Mouse (Mus musculus) intestine, postnatal 0 days (tissue): ENCODE results near the gene Lrch3. TPM values are rescaled to one million over a fixed set of nuclear protein-coding genes. Genes with fewer than 3 reads are reported as not detected.

Experiments
- ATAC-seq: fragments of 200-750 bp; cut with Nextera tagmentation; 2 replicates; pipeline ENCODE4 v1.8.0; 2017; ENCODE audit warnings: mild to moderate bottlenecking, moderate TSS enrichment, moderate library complexity
- H3K27ac ChIP-seq: fragments of 300-500 bp; sonication (generic); 2 replicates; pipeline ENCODE4 v1.5.1; 2014; ENCODE audit warnings: mild to moderate bottlenecking, low read depth, low read length, moderate library complexity
- H3K27me3 ChIP-seq: fragments of 300-500 bp; sonication (generic); replicated peaks from 2 replicates; pipeline ENCODE4 v1.6.1; 2014; ENCODE audit warnings: low read length, mixed read lengths; ENCODE audit not compliant: control insufficient read depth, insufficient read depth
- H3K36me3 ChIP-seq: fragments of 300-500 bp; sonication (generic); 2 replicates; pipeline ENCODE4 v1.6.1; 2014; ENCODE audit warnings: mild to moderate bottlenecking, moderate library complexity; ENCODE audit not compliant: control insufficient read depth, insufficient read depth
- H3K4me1 ChIP-seq: fragments of 300-500 bp; sonication (generic); replicated peaks from 2 replicates; pipeline ENCODE4 v1.6.1; 2014; ENCODE audit warnings: antibody characterized with exemption, low read length, mixed read lengths; ENCODE audit not compliant: control insufficient read depth, insufficient read depth
- H3K4me2 ChIP-seq: fragments of 300-500 bp; sonication (generic); replicated peaks from 2 replicates; pipeline ENCODE4 v1.6.1; 2014; ENCODE audit warnings: low read depth, mild to moderate bottlenecking, moderate library complexity
- H3K4me3 ChIP-seq: fragments of 300-500 bp; sonication (generic); 2 replicates; pipeline ENCODE4 v1.5.1; 2014; ENCODE audit warnings: low read depth, low read length
- H3K9ac ChIP-seq: fragments of 300-500 bp; sonication (generic); 2 replicates; pipeline ENCODE4 v1.6.1; 2014; ENCODE audit warnings: mild to moderate bottlenecking, low read depth, low read length
- H3K9me3 ChIP-seq: fragments of 300-500 bp; sonication (generic); 2 replicates; pipeline ENCODE4 v1.6.1; 2016; ENCODE audit warnings: mixed run types; ENCODE audit not compliant: control insufficient read depth
- CTCF ChIP-seq: sonication (generic); IDR thresholded peaks from 2 replicates; pipeline ENCODE4 v1.5.1; 2016; ENCODE audit warnings: low read depth, mild to moderate bottlenecking, control low read depth, antibody characterized with exemption, moderate library complexity
- WGBS: fragments of 180-500 bp; shearing (Covaris S2); extraction: QIAGEN DNeasy Blood & Tissue Kit; methylation state at CpG from one replicate; pipeline ENCODE4 v1.1.7; 2014; 5-methylcytosine and 5-hydroxymethylcytosine counted together
- polyA plus RNA-seq: library from polyadenylated mRNA; unstranded; fragments of >200 nt; fragmentation: Nextera tagmentation; extraction: Ambion mirVana; gene quantifications from 2 replicates; pipeline ENCODE4 v1.2.1, GENCODE M21; 2015

The Lrch3 gene
- polyA plus RNA-seq, 1 experiment from 2014 or later, result 7.8 TPM

DNA sequence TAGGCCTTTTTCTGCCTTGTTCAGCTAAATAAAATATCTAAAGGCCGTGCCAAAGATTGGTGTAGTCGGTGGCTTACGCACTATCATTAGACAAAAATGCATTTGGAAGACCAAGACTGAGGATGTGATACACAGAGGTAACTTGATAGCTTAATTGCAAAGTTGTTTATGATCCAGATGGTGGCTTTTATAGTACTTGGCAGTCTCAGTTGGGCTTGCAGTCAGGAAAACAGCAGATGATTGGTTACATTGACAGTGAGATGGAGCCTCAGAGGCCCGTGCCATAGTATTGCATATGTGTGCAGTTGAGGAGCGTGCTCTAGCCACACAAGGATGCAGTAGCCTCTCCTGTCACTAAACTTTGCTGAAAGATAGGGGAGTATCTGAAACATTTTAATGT is 28.8 kb downstream of the Lrch3 start:
- no peak overlapping the region for H3K4me2 ChIP-seq
- no peaks in the 10 kb centered on the region for H3K9me3 ChIP-seq
- H3K9ac ChIP-seq, result no peak overlapping the region
- no peaks in the 10 kb centered on the region; the same call in 1 of the 2 replicates for H3K36me3 ChIP-seq
- no peak for ATAC-seq
- H3K27ac ChIP-seq, result no peak overlapping the region
- no peak for TF ChIP-seq CTCF
- H3K4me3 ChIP-seq, result no peak overlapping the region
- H3K27me3 ChIP-seq, result no peaks in the 10 kb centered on the region
- no peaks in the 10 kb centered on the region for H3K4me1 ChIP-seq
- 71% methylated on average over 5 of the region's 5 CpGs for WGBS

DNA sequence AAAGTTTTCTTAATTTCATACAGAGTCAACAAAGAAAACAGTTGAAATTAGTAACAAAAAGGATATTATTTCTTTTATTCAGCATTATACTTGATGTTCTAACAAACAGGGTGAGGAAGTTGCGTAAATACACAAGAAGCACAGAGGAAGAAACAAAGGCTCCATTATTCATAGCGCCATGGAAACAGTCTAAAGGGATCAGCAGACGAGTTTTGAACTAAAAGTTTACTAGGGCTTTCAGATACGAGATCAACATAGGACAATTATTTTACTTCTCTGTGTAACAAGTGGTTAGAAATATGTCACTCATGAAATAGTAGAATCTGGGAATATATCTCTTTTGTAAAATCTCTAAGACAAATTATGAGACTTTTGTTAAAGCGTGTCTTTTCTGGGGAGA is 31.5 kb downstream of the Lrch3 start:
- no peaks in the 10 kb centered on the region; the same call in 1 of the 2 replicates for H3K36me3 ChIP-seq
- H3K4me2 ChIP-seq, result no peak overlapping the region
- 77% methylated on average over 5 of the region's 5 CpGs for WGBS
- no peak for ATAC-seq
- TF ChIP-seq CTCF, result no peak
- H3K27me3 ChIP-seq, result no peaks in the 10 kb centered on the region
- H3K4me3 ChIP-seq, result no peak overlapping the region
- H3K9ac ChIP-seq, result no peak overlapping the region
- no peaks in the 10 kb centered on the region for H3K4me1 ChIP-seq
- H3K27ac ChIP-seq, result no peak overlapping the region
- H3K9me3 ChIP-seq, result no peaks in the 10 kb centered on the region

DNA sequence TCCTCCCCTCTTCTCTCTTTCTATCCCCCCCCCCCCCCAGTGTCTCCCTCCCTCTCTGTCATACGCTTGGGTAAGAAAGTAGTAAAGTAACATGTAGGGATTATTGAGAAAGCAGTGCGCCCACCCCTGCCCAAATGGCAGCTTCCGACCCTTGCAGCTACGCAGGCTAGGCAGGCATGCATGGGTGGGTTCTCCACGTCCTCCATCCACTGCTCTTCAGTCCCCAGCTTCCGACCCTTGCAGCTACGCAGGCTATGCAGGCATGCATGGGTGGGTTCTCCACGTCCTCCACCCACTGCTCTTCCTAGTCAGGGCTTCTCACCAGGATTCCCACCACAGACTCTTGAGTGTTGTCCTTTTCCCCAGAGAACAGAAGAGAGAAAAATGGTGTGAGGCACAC is 34.1 kb downstream of the Lrch3 start:
- no peak overlapping the region for H3K4me2 ChIP-seq
- H3K4me3 ChIP-seq, result no peak overlapping the region
- WGBS, result 88% methylated on average over 8 of the region's 8 CpGs
- no peak for TF ChIP-seq CTCF
- no peak overlapping the region for H3K27ac ChIP-seq
- no peaks in the 10 kb centered on the region for H3K4me1 ChIP-seq
- H3K9ac ChIP-seq, result no peak overlapping the region
- no peak for ATAC-seq
- H3K36me3 ChIP-seq, result peaks cover 4% of the 10 kb centered on the region; the same call in 1 of the 2 replicates
- no peaks in the 10 kb centered on the region for H3K9me3 ChIP-seq
- no peaks in the 10 kb centered on the region for H3K27me3 ChIP-seq

DNA sequence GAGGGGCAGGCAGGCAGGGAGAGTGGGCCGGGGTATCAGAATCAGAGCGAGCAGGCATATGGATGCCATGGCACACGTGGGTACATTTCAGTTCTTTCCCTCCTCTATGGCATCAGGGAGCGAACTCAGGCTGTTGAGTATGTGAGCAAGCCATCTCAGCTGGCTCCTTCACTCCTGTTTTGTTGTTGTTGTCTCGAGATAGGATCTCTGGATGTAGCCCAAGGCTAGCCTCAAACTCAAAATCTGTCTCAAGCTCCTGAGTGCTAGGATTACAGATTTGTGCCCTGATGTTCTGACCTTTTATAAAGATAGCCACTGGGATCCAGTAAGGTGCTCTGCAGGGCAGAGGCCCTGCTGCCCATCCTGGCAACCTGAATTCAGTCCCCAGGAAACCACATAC is 34.8 kb downstream of the Lrch3 start:
- 91% methylated on average over 5 of the region's 5 CpGs for WGBS
- Histone ChIP-seq H3K9ac (no peak overlapping the region), H3K4me3 (no peak overlapping the region), H3K4me1 (no peaks in the 10 kb centered on the region), H3K36me3 (peaks cover 4% of the 10 kb centered on the region; the same call in 1 of the 2 replicates), H3K4me2 (no peak overlapping the region), H3K27me3 (no peaks in the 10 kb centered on the region), H3K27ac (no peak overlapping the region), H3K9me3 (no peaks in the 10 kb centered on the region)
- no peak for ATAC-seq
- TF ChIP-seq CTCF, result no peak

DNA sequence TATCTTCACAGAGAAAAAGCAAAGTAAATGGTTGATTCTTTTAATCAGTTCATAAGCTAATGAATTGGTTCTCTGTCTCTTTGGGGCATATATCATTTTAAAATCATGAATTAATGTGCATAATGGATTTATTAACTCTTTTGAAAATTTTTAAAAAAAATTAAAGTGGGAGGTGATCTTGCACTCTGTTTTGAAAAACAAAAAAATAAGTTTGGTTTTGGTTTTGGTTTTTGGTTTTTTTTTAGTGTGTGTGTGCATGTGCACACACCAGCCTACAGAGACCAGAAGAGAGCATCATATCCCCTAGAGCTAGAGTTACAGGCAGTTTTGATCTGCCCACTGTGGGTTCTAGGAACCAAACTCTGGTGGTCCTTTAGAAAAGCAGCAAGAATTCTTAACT is 35.4 kb downstream of the Lrch3 start:
- Histone ChIP-seq H3K4me1 (no peaks in the 10 kb centered on the region), H3K4me2 (no peak overlapping the region), H3K9ac (no peak overlapping the region), H3K36me3 (peaks cover 10% of the 10 kb centered on the region; the same call in 1 of the 2 replicates), H3K27me3 (no peaks in the 10 kb centered on the region), H3K4me3 (no peak overlapping the region), H3K9me3 (no peaks in the 10 kb centered on the region), H3K27ac (no peak overlapping the region)
- TF ChIP-seq CTCF, result no peak
- ATAC-seq, result no peak

DNA sequence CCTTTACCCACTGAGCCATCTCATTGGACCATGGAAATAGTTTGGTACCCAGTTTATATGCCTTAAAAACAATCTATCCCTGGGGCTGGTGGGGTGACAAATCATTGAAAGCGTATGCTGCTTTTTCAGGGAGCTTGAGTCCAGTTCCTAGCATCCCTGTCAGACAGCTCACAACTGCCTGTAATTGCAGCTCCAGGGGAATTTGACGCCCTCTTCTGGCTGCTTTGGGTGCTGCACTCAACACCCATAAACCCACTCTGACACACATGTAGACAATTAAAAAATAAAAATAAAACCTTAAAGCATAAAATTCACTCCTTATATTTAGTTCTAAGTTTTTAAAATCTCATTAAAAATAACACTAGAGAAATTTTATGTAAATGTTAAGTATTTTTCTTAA is 37.2 kb downstream of the Lrch3 start:
- Histone ChIP-seq H3K36me3 (peaks cover 22% of the 10 kb centered on the region; the same call in 1 of the 2 replicates), H3K4me3 (no peak overlapping the region), H3K4me2 (no peak overlapping the region), H3K9me3 (no peaks in the 10 kb centered on the region), H3K4me1 (no peaks in the 10 kb centered on the region), H3K9ac (no peak overlapping the region), H3K27me3 (no peaks in the 10 kb centered on the region), H3K27ac (no peak overlapping the region)
- TF ChIP-seq CTCF, result peak; percentile 54
- 97% methylated on average over 2 of the region's 2 CpGs for WGBS
- ATAC-seq, result no peak

DNA sequence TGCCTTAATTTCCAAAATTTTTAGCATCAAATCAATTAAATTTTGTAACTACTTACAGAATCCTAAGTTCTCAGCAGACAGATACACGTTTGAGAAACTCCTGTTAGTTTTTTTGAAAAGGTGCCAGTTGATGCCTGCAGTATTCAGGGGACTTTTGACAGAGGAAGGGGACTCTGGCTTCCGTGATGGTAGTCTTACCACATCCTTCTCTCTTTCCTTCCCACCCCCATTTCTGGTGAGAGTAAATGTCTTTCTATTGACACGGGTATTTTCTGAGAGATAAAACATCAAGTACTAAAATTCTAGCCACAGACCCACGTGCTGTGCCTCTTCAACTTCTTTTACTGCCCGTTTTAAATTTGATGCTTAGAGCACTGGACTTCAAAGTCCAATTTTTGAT is 39.9 kb downstream of the Lrch3 start:
- Histone ChIP-seq H3K36me3 (peaks cover 34% of the 10 kb centered on the region; the same call in 1 of the 2 replicates), H3K9me3 (no peaks in the 10 kb centered on the region), H3K4me2 (no peak overlapping the region), H3K27me3 (no peaks in the 10 kb centered on the region), H3K4me1 (no peaks in the 10 kb centered on the region), H3K9ac (no peak overlapping the region), H3K4me3 (no peak overlapping the region), H3K27ac (no peak overlapping the region)
- ATAC-seq, result no peak
- 62% methylated on average over 5 of the region's 5 CpGs for WGBS
- TF ChIP-seq CTCF, result no peak
